Mouse (Mus musculus) limb, embryonic 11.5 days (tissue): ENCODE data around the gene Akirin1. TPM values are rescaled to one million over a fixed set of nuclear protein-coding genes. Genes with fewer than 3 reads are reported as not detected.
A peak's percentile ranks its signal among the peaks of the same experiment; 100 is the strongest.

ENCODE experiments used
- ATAC-seq: fragments of 200-750 bp; cut with Nextera tagmentation; 2 replicates; pipeline ENCODE4 v1.8.0; 2017; ENCODE audit warnings: low read depth; ENCODE audit not compliant: insufficient number of reproducible peaks, low FRiP score, low TSS enrichment
- DNase-seq: peaks from one replicate; pipeline ENCODE4 v3.0.0-alpha.2; 2015; ENCODE audit warnings: low spot score
- H3K27ac ChIP-seq: fragments of 300-500 bp; sonication (generic); replicated peaks from 2 replicates; pipeline ENCODE4 v1.5.1; 2014; ENCODE audit warnings: low read depth, mild to moderate bottlenecking, low read length
- H3K27me3 ChIP-seq: fragments of 300-500 bp; sonication (generic); 2 replicates; pipeline ENCODE4 v1.6.1; 2014; ENCODE audit warnings: mild to moderate bottlenecking, low read length, mixed read lengths; ENCODE audit not compliant: control insufficient read depth, insufficient read depth
- H3K36me3 ChIP-seq: fragments of 300-500 bp; sonication (generic); 2 replicates; pipeline ENCODE4 v1.6.1; 2014; ENCODE audit warnings: mild to moderate bottlenecking, low read length, moderate library complexity, mixed read lengths; ENCODE audit not compliant: control insufficient read depth, insufficient read depth
- H3K4me1 ChIP-seq: fragments of 300-500 bp; sonication (generic); 2 replicates; pipeline ENCODE4 v1.6.1; 2014; ENCODE audit warnings: low read length, mixed read lengths; ENCODE audit not compliant: control insufficient read depth, insufficient read depth
- H3K4me2 ChIP-seq: fragments of 300-500 bp; sonication (generic); 2 replicates; pipeline ENCODE4 v1.6.1; 2014; ENCODE audit warnings: low read depth, mild to moderate bottlenecking, moderate library complexity; ENCODE audit not compliant: severe bottlenecking
- H3K4me3 ChIP-seq: fragments of 300-500 bp; sonication (generic); 2 replicates; pipeline ENCODE4 v1.5.1; 2014; ENCODE audit warnings: low read depth, low read length
- H3K9ac ChIP-seq: fragments of 300-500 bp; sonication (generic); 2 replicates; pipeline ENCODE4 v1.6.1; 2014; ENCODE audit warnings: mild to moderate bottlenecking, low read length
- H3K9me3 ChIP-seq: fragments of 300-500 bp; sonication (generic); 2 replicates; pipeline ENCODE4 v1.6.1; 2016; ENCODE audit warnings: low read length; ENCODE audit not compliant: control insufficient read depth
- WGBS: fragments of 180-500 bp; shearing (Covaris S2); extraction: QIAGEN DNeasy Blood & Tissue Kit; methylation state at CpG from one replicate; pipeline ENCODE4 v1.1.7; 2014; 5-methylcytosine and 5-hydroxymethylcytosine counted together
- polyA plus RNA-seq: library from polyadenylated mRNA; unstranded; fragments of >200 nt; fragmentation: Nextera tagmentation; extraction: Ambion mirVana; gene quantifications from 2 replicates; pipeline ENCODE4 v1.2.1, GENCODE M21; 2014

The Akirin1 gene
- polyA plus RNA-seq: 68.8 and 69.0 TPM in 2 replicates

DNA sequence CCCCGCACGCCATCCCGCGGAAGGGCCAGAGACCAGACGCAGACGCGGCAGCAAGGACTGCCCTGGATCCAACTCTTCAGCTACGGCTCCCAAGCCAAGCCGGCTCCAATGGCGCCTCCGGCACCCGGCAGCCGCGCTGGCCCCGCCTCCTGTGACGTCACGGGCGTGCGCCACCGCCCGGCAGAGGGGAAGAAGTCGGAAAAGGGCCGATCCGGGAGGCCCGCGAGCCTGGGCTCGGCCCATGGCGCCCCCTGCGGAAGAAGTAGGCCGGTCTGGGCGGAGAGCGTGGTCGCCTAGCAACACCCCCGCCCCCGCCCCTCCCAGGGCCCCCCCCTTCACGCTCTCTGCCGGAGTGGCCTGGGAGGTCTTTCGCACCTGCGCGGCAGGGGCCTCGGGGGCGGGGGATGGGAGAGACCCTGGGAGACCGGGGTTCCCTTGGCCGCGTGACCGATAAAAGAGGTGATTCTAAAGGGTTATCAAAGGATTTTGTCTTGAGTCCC lies at the start of gene Akirin1:
Akirin1 (minus strand) TSS at position 194 of the 500 bp plus-strand sequence.
- H3K4me2 ChIP-seq: peak within 1 kb of the TSS; percentile 86

DNA sequence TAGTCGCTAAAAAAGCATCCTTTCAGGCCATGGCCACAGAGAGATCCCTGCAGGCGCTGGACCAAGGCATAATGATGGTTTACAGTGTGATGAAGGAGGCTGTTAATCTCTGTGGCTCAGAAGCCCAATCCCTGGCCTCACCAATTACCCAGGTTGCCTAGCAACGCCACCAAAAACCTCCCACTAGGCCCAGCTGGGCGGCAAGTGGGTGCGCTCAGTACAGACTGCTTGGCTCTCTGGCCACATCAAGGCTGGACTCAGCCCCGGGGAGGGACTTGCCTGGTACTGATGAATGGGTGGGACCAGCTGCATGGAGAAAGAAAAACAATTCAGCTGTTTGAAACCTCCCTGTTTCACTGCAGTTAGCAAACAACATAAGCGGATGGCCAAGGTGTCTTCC lies 47.7 kb upstream of the Akirin1 start:
- H3K9me3 ChIP-seq: no peaks in the 10 kb centered on the region
- H3K4me3 ChIP-seq: no peak overlapping the region
- DNase-seq: peak; percentile 57
- H3K36me3 ChIP-seq: no peaks in the 10 kb centered on the region
- peak; percentile 57 for ATAC-seq
- no peak overlapping the region for H3K9ac ChIP-seq
- no peak overlapping the region for H3K4me2 ChIP-seq
- 29% methylated on average over 7 of the region's 7 CpGs for WGBS
- no peaks in the 10 kb centered on the region; the same call in 1 of the 2 replicates for H3K4me1 ChIP-seq
- no peak overlapping the region for H3K27ac ChIP-seq
- no peaks in the 10 kb centered on the region for H3K27me3 ChIP-seq

More for the DNA sequence above, at the start of gene Akirin1:
- Histone ChIP-seq H3K9ac (peak within 1 kb of the TSS; percentile 77), H3K27ac (peak within 1 kb of the TSS; percentile 42; the same call in 1 of the 2 replicates), H3K9me3 (no peaks in the 10 kb centered on the region), H3K4me1 (peaks cover 7% of the 10 kb centered on the region), H3K36me3 (no peaks in the 10 kb centered on the region), H3K4me3 (peak within 1 kb of the TSS; percentile 98), H3K27me3 (no peaks in the 10 kb centered on the region)
- ATAC-seq (peak; percentile 97), DNase-seq (peak; percentile 98)
- WGBS: 0% methylated on average over 46 of the region's 46 CpGs

DNA sequence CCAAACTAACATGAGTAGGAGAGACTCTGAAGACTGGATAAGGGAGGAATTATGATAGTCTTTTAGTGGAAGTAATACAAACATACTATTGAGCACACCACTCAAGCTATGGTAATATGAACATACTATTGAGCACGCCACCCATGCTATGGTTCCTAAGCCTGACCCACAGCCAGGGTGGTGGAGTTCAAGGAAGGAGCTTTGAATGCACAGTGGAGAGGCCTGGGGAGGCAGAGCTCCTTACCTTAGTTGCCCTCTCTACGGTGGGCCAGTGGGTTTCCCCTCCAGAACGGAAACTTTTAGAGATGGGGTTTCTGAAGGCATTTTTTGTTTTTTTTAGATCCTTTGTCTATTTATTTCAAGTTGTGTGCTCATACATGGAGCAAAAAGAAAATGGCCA lies 47.3 kb upstream of the Akirin1 start:
- H3K9ac ChIP-seq: no peak overlapping the region
- DNase-seq (no peak), ATAC-seq (no peak)
- no peaks in the 10 kb centered on the region; the same call in 1 of the 2 replicates for H3K4me1 ChIP-seq
- no peak overlapping the region for H3K4me3 ChIP-seq
- H3K27me3 ChIP-seq: no peaks in the 10 kb centered on the region
- no peak overlapping the region for H3K27ac ChIP-seq
- no peak overlapping the region for H3K4me2 ChIP-seq
- no peaks in the 10 kb centered on the region for H3K9me3 ChIP-seq
- 83% methylated on average over 3 of the region's 3 CpGs for WGBS
- H3K36me3 ChIP-seq: no peaks in the 10 kb centered on the region

DNA sequence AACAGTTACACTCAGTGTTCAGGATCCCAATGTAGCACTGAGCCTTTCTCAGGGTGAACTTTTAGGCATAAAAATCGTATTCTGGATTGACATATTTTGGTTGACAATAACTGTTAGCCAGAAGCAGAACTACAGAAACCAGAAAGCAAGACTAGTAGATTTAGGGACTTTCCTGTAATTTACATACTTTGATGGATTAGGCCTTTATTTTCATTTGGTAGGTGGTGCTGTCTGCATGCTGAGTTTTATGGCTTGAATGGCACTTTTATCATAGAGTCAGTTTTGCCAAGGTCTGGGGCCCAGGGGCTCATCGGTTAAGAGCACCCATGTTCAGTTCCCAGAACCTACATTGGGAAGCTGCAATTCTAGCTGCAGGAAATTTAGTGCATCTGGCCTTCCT lies 44.9 kb upstream of the Akirin1 start:
- no peaks in the 10 kb centered on the region for H3K27me3 ChIP-seq
- H3K4me1 ChIP-seq: no peaks in the 10 kb centered on the region; the same call in 1 of the 2 replicates
- H3K9ac ChIP-seq: no peak overlapping the region
- no peak overlapping the region for H3K4me3 ChIP-seq
- H3K9me3 ChIP-seq: no peaks in the 10 kb centered on the region
- no peak overlapping the region for H3K4me2 ChIP-seq
- 60% methylated on average over 2 of the region's 2 CpGs for WGBS
- no peak for ATAC-seq
- no peaks in the 10 kb centered on the region for H3K36me3 ChIP-seq
- no peak for DNase-seq
- no peak overlapping the region for H3K27ac ChIP-seq

DNA sequence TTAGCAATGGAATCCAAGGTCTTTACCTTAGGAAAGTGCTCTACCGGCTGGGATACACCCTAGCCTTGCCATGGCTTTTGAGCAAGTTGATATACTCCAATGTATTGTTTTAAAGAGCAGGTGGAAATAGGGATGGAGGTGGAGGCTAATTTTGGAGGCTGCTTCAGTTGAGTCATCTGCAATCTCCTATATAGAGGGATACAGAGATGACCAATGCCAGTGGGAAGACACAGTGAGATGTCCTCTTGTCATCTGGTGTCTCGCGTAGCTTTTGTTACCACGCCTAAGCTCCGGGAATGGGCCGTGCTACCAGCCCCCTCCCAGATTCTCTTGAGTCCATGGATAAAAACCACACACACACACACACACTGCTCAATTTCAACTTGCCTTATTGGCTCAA lies 43.0 kb upstream of the Akirin1 start:
- Histone ChIP-seq H3K4me3 (no peak overlapping the region), H3K9me3 (no peaks in the 10 kb centered on the region), H3K4me2 (no peak overlapping the region), H3K9ac (no peak overlapping the region), H3K36me3 (no peaks in the 10 kb centered on the region), H3K27ac (no peak overlapping the region), H3K27me3 (no peaks in the 10 kb centered on the region), H3K4me1 (no peaks in the 10 kb centered on the region; the same call in 1 of the 2 replicates)
- no peak for ATAC-seq
- DNase-seq: no peak
- 97% methylated on average over 6 of the region's 6 CpGs for WGBS

DNA sequence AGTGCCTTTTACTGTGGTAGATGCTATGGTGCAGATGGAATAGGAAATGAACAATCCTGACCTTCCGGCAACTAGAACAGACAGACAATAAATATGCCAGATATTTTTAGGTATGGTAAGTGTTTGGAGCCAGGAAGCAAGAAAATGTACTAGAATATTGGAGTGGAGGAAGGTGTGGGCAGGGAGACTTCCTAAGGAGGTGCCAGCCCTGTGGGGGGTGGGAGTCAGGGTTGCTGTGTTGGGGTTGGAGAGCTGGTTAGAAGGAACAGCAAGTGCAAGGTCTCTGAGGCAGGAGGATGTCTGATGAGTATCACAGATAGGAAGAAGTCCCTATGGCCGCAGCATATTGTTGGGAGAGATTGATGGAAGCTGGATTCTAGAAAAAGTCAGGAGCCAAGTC lies 42.5 kb upstream of the Akirin1 start:
- no peak overlapping the region for H3K4me2 ChIP-seq
- H3K9ac ChIP-seq: no peak overlapping the region
- WGBS: 90% methylated on average over 2 of the region's 2 CpGs
- no peak for DNase-seq
- H3K27me3 ChIP-seq: no peaks in the 10 kb centered on the region
- peaks cover under 1% of the 10 kb centered on the region; the same call in 1 of the 2 replicates for H3K4me1 ChIP-seq
- no peak overlapping the region for H3K27ac ChIP-seq
- H3K9me3 ChIP-seq: no peaks in the 10 kb centered on the region
- no peak overlapping the region for H3K4me3 ChIP-seq
- ATAC-seq: no peak
- H3K36me3 ChIP-seq: no peaks in the 10 kb centered on the region

DNA sequence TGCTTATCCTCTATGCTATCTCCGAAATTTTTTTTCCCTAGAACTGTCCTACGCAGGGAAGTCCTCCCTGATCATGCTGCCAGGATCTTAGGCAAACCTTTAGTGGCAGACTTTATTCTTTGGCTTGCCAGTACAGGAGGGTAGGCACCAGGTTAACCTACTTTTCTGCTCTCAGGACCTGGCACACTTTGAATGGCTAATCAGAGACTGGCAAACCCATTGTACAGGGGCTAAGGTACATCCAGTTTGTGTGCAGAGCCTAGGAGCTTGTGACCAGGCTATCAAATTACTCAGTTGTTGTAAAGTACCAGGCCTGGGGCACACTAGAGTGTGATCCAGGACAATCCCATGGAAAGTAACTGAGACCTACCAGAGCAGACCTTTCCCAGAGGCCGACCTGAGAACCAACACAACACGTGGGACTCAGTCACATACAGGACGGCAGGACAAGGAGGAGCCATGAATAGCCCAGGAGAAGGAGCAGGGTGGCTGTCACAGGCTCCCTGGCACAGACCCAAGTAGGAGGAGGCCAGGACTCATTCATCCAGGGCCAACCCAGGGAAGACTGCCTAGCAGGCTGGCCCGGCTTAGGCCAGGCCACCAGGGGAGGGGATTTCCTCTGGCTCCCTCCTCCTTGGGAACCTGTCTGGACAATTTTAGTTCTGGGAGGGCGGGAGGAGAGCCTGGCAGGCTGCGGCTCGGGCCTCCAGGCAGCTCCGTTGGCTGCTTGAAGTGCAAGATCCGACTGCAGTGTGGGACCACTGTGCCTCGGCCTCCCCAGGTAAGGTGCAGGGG lies 37.2 kb upstream of the Akirin1 start, which contains the start of gene Rhbdl2:
Rhbdl2 (plus strand) TSS at position 684 of the 795 bp plus-strand sequence.
- Histone ChIP-seq H3K4me2 (peak within 1 kb of the TSS; percentile 17; the same call in 1 of the 2 replicates), H3K9ac (no peak within 1 kb of the TSS; the same call in 1 of the 2 replicates), H3K4me3 (no peak within 1 kb of the TSS), H3K27me3 (no peaks in the 10 kb centered on the region), H3K36me3 (no peaks in the 10 kb centered on the region), H3K4me1 (peaks cover 5% of the 10 kb centered on the region; the same call in 1 of the 2 replicates), H3K9me3 (no peaks in the 10 kb centered on the region), H3K27ac (no peak within 1 kb of the TSS)
- 34% methylated on average over 12 of the region's 12 CpGs for WGBS
- ATAC-seq (peak; percentile 62; the same call in 1 of the 2 replicates), DNase-seq (peak; percentile 43)

DNA sequence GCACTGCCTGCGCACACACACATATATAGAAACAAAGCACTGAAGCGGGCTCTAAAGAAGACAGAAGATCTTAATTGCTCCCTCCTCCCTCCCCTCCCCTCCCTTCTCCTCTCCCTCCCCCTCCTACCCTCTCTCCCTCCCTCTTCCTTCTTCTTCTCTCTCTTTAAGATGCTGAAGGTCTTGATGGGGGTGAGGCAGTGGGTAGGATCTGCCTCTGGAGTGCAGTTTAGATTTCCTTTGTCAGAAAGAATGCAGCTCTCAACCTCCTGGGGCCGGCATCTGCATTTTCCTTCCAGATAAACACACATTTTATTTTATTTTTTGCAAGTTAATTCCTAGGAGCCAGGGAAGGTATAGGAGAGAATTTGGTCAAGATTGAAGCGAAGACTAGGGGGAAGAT lies 18.1 kb upstream of the Akirin1 start:
- 84% methylated on average over 4 of the region's 4 CpGs for WGBS
- H3K4me3 ChIP-seq: no peak overlapping the region
- H3K27ac ChIP-seq: no peak overlapping the region
- no peak overlapping the region for H3K4me2 ChIP-seq
- ATAC-seq (no peak), DNase-seq (no peak)
- H3K36me3 ChIP-seq: no peaks in the 10 kb centered on the region
- no peaks in the 10 kb centered on the region for H3K9me3 ChIP-seq
- H3K27me3 ChIP-seq: no peaks in the 10 kb centered on the region
- no peaks in the 10 kb centered on the region for H3K4me1 ChIP-seq
- no peak overlapping the region for H3K9ac ChIP-seq
